Mouse (Mus musculus) layer of hippocampus, adult 2 months (tissue): Measurements from ENCODE around the gene Dok5. TPM values are rescaled to one million over a fixed set of nuclear protein-coding genes. Genes with fewer than 3 reads are reported as not detected.
A peak's percentile ranks its signal among the peaks of the same experiment; 100 is the strongest.

Source experiments
- DNase-seq, 2 experiments: peaks; one replicate each; pipeline ENCODE4 v3.0.0; 2022; ENCODE audit warnings: low spot score in 2 of 2
- H3K27ac ChIP-seq: fragments of 200-600 bp; 2 replicates; pipeline ENCODE4 v1.8.1; 2022
- H3K4me3 ChIP-seq: fragments of 200-600 bp; 2 replicates; pipeline ENCODE4 v1.8.1; 2022; ENCODE audit warnings: mild to moderate bottlenecking
- CTCF ChIP-seq: fragments of 200-600 bp; conservative IDR thresholded peaks from 2 replicates; pipeline ENCODE4 v1.8.1; 2022; ENCODE audit warnings: antibody characterized with exemption, mild to moderate bottlenecking, moderate library complexity
- total RNA-seq, 2 experiments: library from RNA; stranded (reverse); gene quantifications; 2 replicates each; pipeline ENCODE4 v1.2.3; 2021

Dok5 gene
- total RNA-seq, 2 experiments from 2014 or later, result 12.5 to 14.7 TPM

- H3K4me3 ChIP-seq, result no peak overlapping the region
These were observed 5.8 kb upstream of the Dok5 start for GRCm38 (mm10) chr2:170725796-170726195.

GRCm38 (mm10) chr2:170726996-170727710 is 4.5 kb upstream of the Dok5 start:
- no peak overlapping the region for H3K4me3 ChIP-seq
- no peak for DNase-seq
- H3K27ac ChIP-seq, result no peak overlapping the region
- no peak for TF ChIP-seq CTCF

More at GRCm38 (mm10) chr2:170725796-170726195, 5.8 kb upstream of the Dok5 start:
- no peak for TF ChIP-seq CTCF
- DNase-seq, result no peak
- H3K27ac ChIP-seq, result no peak overlapping the region

- no peak for DNase-seq
- no peak for TF ChIP-seq CTCF
- no peak overlapping the region for H3K4me3 ChIP-seq
- H3K27ac ChIP-seq, result no peak overlapping the region
These were observed 2.7 kb upstream of the Dok5 start for GRCm38 (mm10) chr2:170728864-170729263.

- no peak for DNase-seq
- no peak for TF ChIP-seq CTCF
- no peak overlapping the region for H3K4me3 ChIP-seq
- H3K27ac ChIP-seq, result no peak overlapping the region
These were observed 1.9 kb upstream of the Dok5 start for GRCm38 (mm10) chr2:170729661-170730060.

GRCm38 (mm10) chr2:170730136-170730535 is 1.5 kb upstream of the Dok5 start:
- DNase-seq, result no peak
- TF ChIP-seq CTCF, result no peak
- Histone ChIP-seq H3K4me3 (no peak overlapping the region), H3K27ac (peak overlapping the region; percentile 53; the same call in 1 of the 2 replicates)

- Histone ChIP-seq H3K4me3 (no peak overlapping the region), H3K27ac (peak overlapping the region; percentile 53; the same call in 1 of the 2 replicates)
- TF ChIP-seq CTCF, result no peak
- no peak for DNase-seq
These were observed 826 bp upstream of the Dok5 start for GRCm38 (mm10) chr2:170730781-170731180.

- Histone ChIP-seq H3K4me3 (peak overlapping the region; percentile 79), H3K27ac (peak overlapping the region; percentile 91)
- no peak for DNase-seq
- TF ChIP-seq CTCF, result no peak
These were observed 402 bp upstream of the Dok5 start for GRCm38 (mm10) chr2:170731205-170731604.

GRCm38 (mm10) chr2:170733671-170734070 is 2.1 kb downstream of the Dok5 start:
- no peak for TF ChIP-seq CTCF
- Histone ChIP-seq H3K4me3 (peak overlapping the region; percentile 2; the same call in 1 of the 2 replicates), H3K27ac (no peak overlapping the region)
- DNase-seq, result no peak

- Histone ChIP-seq H3K27ac (no peak overlapping the region), H3K4me3 (no peak overlapping the region)
- no peak for TF ChIP-seq CTCF
These were observed 2.8 kb downstream of the Dok5 start for GRCm38 (mm10) chr2:170734446-170734845.

GRCm38 (mm10) chr2:170738446-170738845 is 6.8 kb downstream of the Dok5 start:
- Histone ChIP-seq H3K4me3 (no peak overlapping the region), H3K27ac (no peak overlapping the region)
- DNase-seq, result peak; percentile 27 to 50
- TF ChIP-seq CTCF, result no peak

More at GRCm38 (mm10) chr2:170734446-170734845, 2.8 kb downstream of the Dok5 start:
- no peak for DNase-seq

GRCm38 (mm10) chr2:170738891-170739290 is 7.3 kb downstream of the Dok5 start:
- Histone ChIP-seq H3K27ac (no peak overlapping the region), H3K4me3 (no peak overlapping the region)
- no peak for DNase-seq
- TF ChIP-seq CTCF, result no peak

GRCm38 (mm10) chr2:170739713-170740365 is 8.2 kb downstream of the Dok5 start:
- Histone ChIP-seq H3K4me3 (no peak overlapping the region), H3K27ac (no peak overlapping the region)
- TF ChIP-seq CTCF, result no peak
- DNase-seq, result no peak

- DNase-seq, result no peak
- Histone ChIP-seq H3K27ac (no peak overlapping the region), H3K4me3 (no peak overlapping the region)
- no peak for TF ChIP-seq CTCF
These were observed 11.9 kb downstream of the Dok5 start for GRCm38 (mm10) chr2:170743521-170743920.

- Histone ChIP-seq H3K27ac (no peak overlapping the region), H3K4me3 (no peak overlapping the region)
- no peak for DNase-seq
- no peak for TF ChIP-seq CTCF
These were observed 17.3 kb downstream of the Dok5 start for GRCm38 (mm10) chr2:170748901-170749300.
